Mouse (Mus musculus): ENCODE results near the gene Alg10b. TPM values are rescaled to one million over a fixed set of nuclear protein-coding genes. Genes with fewer than 3 reads are reported as not detected.
"Not testable (repeated sequence)": the region's sequence is repeated elsewhere in the genome, so short reads cannot be mapped to it uniquely, and the experiment has no call there.

The Alg10b gene
- 44.4 and 46.2 TPM in 2 replicates for polyA plus RNA-seq (2016; fragmentation: Nextera tagmentation; extraction: Ambion mirVana)

DNA sequence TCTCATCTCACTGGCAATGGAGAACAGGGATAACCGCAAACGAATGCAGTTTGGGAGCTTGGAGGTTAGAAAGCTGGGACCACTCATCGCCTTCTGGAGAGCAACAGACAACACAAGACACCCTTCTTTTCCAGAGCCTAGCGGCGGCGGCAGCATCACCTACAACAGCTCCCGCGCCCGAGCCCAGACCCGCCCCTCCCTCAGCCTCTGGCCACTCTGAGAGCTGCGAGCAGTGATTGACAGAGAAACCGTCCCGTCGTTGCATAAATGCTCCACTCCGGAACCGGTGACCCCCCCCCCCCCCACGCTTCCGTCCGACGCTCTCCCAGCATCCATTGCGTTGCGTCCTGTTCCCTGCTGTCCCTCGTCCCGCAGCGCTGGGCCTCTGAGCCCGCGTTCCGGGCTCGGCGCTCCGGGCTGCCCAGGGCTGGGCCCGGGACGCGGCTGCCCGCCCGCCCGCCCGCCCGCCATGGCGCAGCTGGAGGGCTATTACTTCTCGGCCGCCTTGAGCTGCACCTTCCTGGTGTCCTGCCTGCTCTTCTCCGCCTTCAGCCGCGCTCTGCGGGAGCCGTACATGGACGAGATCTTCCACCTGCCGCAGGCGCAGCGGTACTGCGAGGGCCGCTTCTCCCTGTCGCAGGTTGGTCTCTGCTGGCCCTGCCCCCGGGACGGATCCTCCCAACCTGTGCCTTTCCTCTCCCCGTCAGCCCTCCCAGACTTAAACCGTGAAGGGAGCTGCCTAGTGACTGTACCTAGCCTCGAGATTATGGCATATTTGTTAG lies at the start of gene Alg10b:
Gene Alg10b, plus strand, starts transcription at position 343 of the 782 bp plus-strand sequence.
- peaks cover 28% of the 10 kb centered on the region for H3K36me3 ChIP-seq
- H3K27me3 ChIP-seq = no peaks in the 10 kb centered on the region
- under 1% methylated on average over 48 of the region's 59 CpGs for WGBS
- no peaks in the 10 kb centered on the region for H3K9me3 ChIP-seq
- peak within 1 kb of the TSS; percentile 86 for H3K27ac ChIP-seq
- peaks cover 8% of the 10 kb centered on the region; the same call in 1 of the 2 replicates for H3K4me1 ChIP-seq (replicated peaks)
- peak within 1 kb of the TSS; percentile 88 for H3K9ac ChIP-seq (replicated peaks)
- ATAC-seq (ENCODE audit: insufficient number of reproducible peaks, insufficient read depth, low FRiP score, low TSS enrichment, low read depth) = peak; percentile 100
- H3K4me3 ChIP-seq (replicated peaks) = peak within 1 kb of the TSS; percentile 82
- peak within 1 kb of the TSS; percentile 71 for H3K4me2 ChIP-seq

DNA sequence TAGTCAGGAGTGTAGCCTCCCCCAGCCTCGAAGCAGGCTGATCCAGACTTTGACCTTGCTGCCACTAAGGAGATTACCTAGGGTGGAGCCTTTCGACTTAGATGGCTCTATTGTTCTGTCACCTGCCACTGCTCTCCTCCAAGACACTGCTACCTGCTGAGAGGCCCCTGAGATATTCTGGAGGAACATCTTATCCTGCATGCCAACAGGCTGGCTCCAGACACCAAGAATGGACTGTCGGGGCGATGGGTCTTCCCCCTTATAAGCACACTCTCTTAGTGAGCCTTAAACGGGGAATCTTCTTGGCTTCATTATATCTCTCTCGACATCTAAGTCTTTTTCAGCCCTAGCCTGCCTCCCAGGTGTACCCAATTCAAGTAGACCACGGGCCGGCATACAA lies 41.0 kb upstream of the Alg10b start:
- WGBS = 71% methylated on average over 8 of the region's 8 CpGs
- H3K4me1 ChIP-seq (replicated peaks); H3K36me3 ChIP-seq; H3K4me3 ChIP-seq (replicated peaks); H3K27me3 ChIP-seq; H3K27ac ChIP-seq; H3K9ac ChIP-seq (replicated peaks); H3K4me2 ChIP-seq; H3K9me3 ChIP-seq; ATAC-seq (ENCODE audit: insufficient number of reproducible peaks, insufficient read depth, low FRiP score, low TSS enrichment, low read depth): not testable (repeated sequence)

DNA sequence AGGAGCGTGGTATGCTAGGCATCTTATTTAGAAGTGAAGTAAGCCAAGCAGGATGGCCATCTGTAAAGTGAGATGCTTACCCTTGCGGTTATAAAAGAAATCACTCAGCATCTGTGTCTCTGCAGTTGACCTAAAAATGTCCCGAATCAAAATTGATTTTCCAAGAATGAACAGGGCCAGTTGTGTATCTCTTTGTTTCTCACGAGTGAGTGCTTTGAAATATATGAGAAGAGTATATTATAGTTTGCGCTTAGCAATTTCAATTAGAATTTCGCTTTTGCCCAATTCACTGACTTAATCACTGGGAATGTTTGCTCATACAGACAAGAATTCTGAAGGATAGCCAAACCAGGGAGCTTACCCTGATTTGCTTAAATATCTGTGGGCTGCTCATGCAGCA lies 40.6 kb upstream of the Alg10b start:
- Histone ChIP-seq H3K4me1 (replicated peaks) (no peaks in the 10 kb centered on the region), H3K36me3 (no peaks in the 10 kb centered on the region), H3K4me2 (no peak overlapping the region), H3K4me3 (replicated peaks) (no peak overlapping the region), H3K9ac (replicated peaks) (no peak overlapping the region), H3K27ac (no peak overlapping the region), H3K9me3 (no peaks in the 10 kb centered on the region), H3K27me3 (no peaks in the 10 kb centered on the region)
- ATAC-seq (ENCODE audit: insufficient number of reproducible peaks, insufficient read depth, low FRiP score, low TSS enrichment, low read depth) = no peak
- WGBS = 91% methylated on average over 6 of the region's 6 CpGs

DNA sequence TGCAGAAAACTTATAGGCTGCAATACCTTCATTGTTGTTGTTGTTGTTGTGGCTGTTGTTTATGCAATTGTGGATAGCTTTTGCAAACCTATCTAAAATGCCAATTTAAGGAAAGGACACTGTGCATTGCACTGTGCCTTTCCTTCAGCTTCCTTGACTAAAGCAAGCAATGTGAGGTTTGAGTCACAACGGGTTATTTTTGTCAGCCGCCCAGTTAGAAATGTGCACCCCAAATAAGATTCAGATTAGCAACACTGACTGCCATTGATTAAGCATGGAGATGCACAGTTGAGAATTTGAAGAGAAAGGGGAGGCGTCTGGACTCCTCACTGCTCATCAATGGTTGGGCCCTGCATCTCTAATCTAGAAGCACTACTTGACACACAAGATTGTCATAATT lies 39.4 kb upstream of the Alg10b start:
- 91% methylated on average over 3 of the region's 3 CpGs for WGBS
- no peaks in the 10 kb centered on the region for H3K4me1 ChIP-seq (replicated peaks)
- ATAC-seq (ENCODE audit: insufficient number of reproducible peaks, insufficient read depth, low FRiP score, low TSS enrichment, low read depth) = no peak

DNA sequence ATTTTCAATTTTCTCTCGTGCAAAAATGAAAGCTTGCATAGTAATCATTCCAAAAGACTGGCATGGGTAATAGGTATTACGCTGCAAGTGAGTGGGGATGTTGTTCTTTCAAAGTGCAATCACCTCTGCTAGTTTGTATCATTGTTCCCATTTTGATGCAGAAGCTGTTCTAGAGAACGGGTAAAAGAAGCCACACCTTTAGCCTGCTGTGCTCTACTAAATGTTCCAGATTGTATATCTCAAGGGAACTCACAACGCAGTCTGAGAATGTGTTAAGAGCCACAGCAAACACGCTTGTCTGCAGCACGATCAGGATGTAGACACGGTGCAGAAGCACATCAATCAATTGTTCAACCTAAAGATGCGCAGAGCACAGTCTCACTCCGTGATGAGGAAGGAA lies 34.6 kb upstream of the Alg10b start:
- Histone ChIP-seq H3K27ac (no peak overlapping the region), H3K27me3 (no peaks in the 10 kb centered on the region), H3K4me2 (no peak overlapping the region), H3K4me1 (replicated peaks) (no peaks in the 10 kb centered on the region), H3K36me3 (no peaks in the 10 kb centered on the region), H3K9me3 (no peaks in the 10 kb centered on the region), H3K4me3 (replicated peaks) (no peak overlapping the region), H3K9ac (replicated peaks) (no peak overlapping the region)
- no peak for ATAC-seq (ENCODE audit: insufficient number of reproducible peaks, insufficient read depth, low FRiP score, low TSS enrichment, low read depth)
- 87% methylated on average over 9 of the region's 9 CpGs for WGBS

More for the DNA sequence above, 39.4 kb upstream of the Alg10b start:
- H3K9me3 ChIP-seq = no peaks in the 10 kb centered on the region
- no peak overlapping the region for H3K4me3 ChIP-seq (replicated peaks)
- H3K27ac ChIP-seq = no peak overlapping the region
- H3K4me2 ChIP-seq = no peak overlapping the region
- H3K36me3 ChIP-seq = no peaks in the 10 kb centered on the region
- no peak overlapping the region for H3K9ac ChIP-seq (replicated peaks)
- H3K27me3 ChIP-seq = no peaks in the 10 kb centered on the region

DNA sequence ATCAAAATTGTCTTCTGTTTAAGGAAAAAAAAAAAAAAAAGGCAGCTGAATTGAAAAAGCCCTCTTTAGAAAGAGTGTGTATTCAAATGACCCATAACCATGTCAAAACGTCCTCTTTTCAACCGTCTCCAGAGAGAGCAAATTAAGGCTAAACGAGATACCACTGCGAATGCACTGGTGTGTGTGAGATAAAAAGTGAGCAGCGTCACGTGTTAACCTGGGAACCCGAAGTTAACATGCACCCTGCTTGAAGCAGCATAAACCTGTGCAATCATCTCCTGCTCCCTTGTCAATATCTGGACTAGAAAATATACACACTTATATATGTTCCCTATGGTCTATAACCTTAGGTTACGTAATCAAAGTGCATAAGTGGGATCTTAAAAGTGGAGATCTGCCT lies 10.2 kb upstream of the Alg10b start:
- H3K36me3 ChIP-seq = no peaks in the 10 kb centered on the region
- no peak overlapping the region for H3K27ac ChIP-seq
- no peaks in the 10 kb centered on the region for H3K9me3 ChIP-seq
- no peak overlapping the region for H3K9ac ChIP-seq (replicated peaks)
- H3K4me3 ChIP-seq (replicated peaks) = no peak overlapping the region
- H3K27me3 ChIP-seq = no peaks in the 10 kb centered on the region
- ATAC-seq (ENCODE audit: insufficient number of reproducible peaks, insufficient read depth, low FRiP score, low TSS enrichment, low read depth) = no peak
- no peak overlapping the region for H3K4me2 ChIP-seq
- H3K4me1 ChIP-seq (replicated peaks) = no peaks in the 10 kb centered on the region
- 87% methylated on average over 8 of the region's 8 CpGs for WGBS

DNA sequence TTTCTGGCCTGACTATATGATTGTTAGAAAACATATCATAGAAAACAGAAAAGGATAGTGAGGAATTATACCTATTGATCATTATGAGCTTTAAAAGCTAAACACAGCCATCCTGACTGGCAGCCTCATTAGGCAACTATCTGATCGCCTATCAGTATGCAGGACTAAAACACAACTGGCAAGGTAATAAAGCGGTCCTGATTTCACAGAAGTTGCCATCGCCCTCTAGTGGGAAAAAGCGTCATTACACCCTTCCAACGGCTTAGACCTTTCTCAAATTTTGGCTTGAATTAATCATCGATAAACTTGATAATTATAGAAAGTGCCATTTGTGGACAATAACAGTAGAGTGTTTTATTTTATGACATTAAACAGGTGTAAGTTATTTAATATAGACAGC lies 9.2 kb upstream of the Alg10b start:
- Histone ChIP-seq H3K27ac (no peak overlapping the region), H3K27me3 (no peaks in the 10 kb centered on the region), H3K9me3 (no peaks in the 10 kb centered on the region), H3K36me3 (no peaks in the 10 kb centered on the region), H3K4me1 (replicated peaks) (no peaks in the 10 kb centered on the region), H3K9ac (replicated peaks) (no peak overlapping the region), H3K4me2 (no peak overlapping the region), H3K4me3 (replicated peaks) (no peak overlapping the region)
- WGBS = 20% methylated on average over 6 of the region's 6 CpGs
- no peak for ATAC-seq (ENCODE audit: insufficient number of reproducible peaks, insufficient read depth, low FRiP score, low TSS enrichment, low read depth)

DNA sequence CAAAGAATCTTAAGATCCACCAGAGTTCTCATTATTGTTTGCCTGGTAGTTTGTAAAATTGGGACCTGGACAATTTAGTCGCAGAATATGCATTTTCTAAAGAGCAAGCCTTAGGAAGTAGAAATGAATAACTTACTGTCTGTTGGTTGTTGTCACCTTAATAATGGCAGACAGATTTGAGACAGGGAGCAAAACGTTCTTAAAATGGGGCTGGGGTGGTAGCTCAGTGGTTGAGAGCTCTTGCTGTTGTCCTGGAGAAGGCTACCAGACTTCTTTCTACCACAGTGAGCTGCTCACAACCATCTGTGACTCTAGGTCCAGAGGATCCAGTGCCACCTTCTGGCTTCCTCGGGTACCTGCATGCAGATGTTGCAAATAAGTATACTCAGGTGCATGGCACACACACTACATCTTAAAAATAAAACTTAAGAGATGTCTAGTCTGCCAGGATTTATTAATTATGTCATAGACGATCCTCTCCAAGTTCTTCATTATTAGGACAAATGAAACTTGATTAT lies 1.0 kb downstream of the Alg10b start:
- H3K9ac ChIP-seq (replicated peaks) = no peak overlapping the region
- no peak for ATAC-seq (ENCODE audit: insufficient number of reproducible peaks, insufficient read depth, low FRiP score, low TSS enrichment, low read depth)
- peak overlapping the region; percentile 82 for H3K4me3 ChIP-seq (replicated peaks)
- no peaks in the 10 kb centered on the region for H3K9me3 ChIP-seq
- WGBS = 67% methylated on average over 4 of the region's 4 CpGs
- peaks cover 8% of the 10 kb centered on the region; the same call in 1 of the 2 replicates for H3K4me1 ChIP-seq (replicated peaks)
- no peak overlapping the region for H3K27ac ChIP-seq
- no peaks in the 10 kb centered on the region for H3K27me3 ChIP-seq
- H3K36me3 ChIP-seq = peaks cover 37% of the 10 kb centered on the region
- H3K4me2 ChIP-seq = peak overlapping the region; percentile 71

DNA sequence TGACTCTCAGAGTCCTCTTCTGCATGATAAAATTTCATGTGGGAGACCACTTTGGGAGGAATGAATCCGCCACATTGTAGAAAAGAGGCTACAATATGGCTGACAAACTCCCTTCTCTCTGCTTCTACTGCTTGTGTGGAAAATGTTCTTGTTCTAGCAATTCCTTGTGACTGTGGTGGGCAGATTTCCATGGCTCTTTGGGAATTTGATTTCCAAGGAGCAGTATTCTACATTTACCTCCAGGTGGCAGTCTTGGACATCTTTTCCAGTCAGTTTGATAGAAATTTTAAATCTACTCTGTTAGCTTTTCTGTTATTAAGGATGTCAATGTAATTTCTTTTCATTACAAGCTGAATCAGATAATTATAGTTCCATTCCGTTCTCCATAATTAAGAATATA lies 13.5 kb downstream of the Alg10b start:
- no peaks in the 10 kb centered on the region for H3K4me1 ChIP-seq (replicated peaks)
- no peak overlapping the region for H3K27ac ChIP-seq
- H3K36me3 ChIP-seq = peaks cover 16% of the 10 kb centered on the region
- 37% methylated on average over 2 of the region's 2 CpGs for WGBS
- H3K27me3 ChIP-seq = no peaks in the 10 kb centered on the region
- ATAC-seq (ENCODE audit: insufficient number of reproducible peaks, insufficient read depth, low FRiP score, low TSS enrichment, low read depth) = no peak
- H3K9me3 ChIP-seq = no peaks in the 10 kb centered on the region
- H3K4me2 ChIP-seq = no peak overlapping the region
- no peak overlapping the region for H3K4me3 ChIP-seq (replicated peaks)
- no peak overlapping the region for H3K9ac ChIP-seq (replicated peaks)

DNA sequence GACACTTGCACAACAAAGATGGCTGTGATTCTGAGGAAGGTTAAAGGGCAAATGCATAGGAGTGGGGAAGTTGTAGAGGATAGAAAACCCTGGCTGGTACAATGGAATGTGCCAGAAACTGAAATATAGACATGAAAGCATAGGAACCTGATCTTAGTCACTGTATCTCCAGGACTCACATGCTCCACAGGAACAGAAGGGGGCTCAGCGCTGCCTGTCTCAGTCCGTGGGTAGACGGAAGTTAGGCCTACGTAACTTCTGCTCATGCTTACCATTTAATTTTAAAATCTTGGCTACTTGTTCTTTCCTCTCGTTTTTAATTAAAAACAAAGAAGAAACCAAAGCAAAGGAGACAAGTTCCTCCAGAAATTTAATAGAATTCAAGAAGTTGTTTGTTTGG lies 20.0 kb downstream of the Alg10b start:
- no peaks in the 10 kb centered on the region for H3K4me1 ChIP-seq (replicated peaks)
- H3K4me3 ChIP-seq (replicated peaks) = no peak overlapping the region
- WGBS = 80% methylated on average over 5 of the region's 5 CpGs
- no peak overlapping the region for H3K27ac ChIP-seq
- no peaks in the 10 kb centered on the region for H3K36me3 ChIP-seq
- no peak overlapping the region for H3K4me2 ChIP-seq
- no peak overlapping the region for H3K9ac ChIP-seq (replicated peaks)
- H3K27me3 ChIP-seq = no peaks in the 10 kb centered on the region
- H3K9me3 ChIP-seq = no peaks in the 10 kb centered on the region
- ATAC-seq (ENCODE audit: insufficient number of reproducible peaks, insufficient read depth, low FRiP score, low TSS enrichment, low read depth) = no peak

DNA sequence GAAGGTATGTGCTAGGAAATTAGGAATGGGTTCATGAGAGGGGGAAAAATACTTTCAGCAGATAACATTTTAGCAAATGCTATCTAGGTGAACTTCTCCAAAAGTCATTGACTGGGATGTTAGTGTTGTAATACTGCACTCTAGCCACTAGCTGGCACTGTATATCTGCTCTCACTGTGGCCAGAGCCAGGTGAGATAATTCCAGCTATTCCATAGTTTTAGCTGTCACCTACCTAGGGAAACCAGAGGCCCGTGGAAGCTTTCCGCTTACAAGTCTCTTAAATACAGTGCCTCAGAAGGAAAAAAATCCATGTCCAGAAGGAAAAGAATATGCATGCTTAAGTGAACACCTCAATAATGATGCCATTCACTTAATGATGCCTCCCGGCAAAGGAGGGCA lies 25.6 kb downstream of the Alg10b start:
- no peak overlapping the region for H3K27ac ChIP-seq
- no peaks in the 10 kb centered on the region for H3K4me1 ChIP-seq (replicated peaks)
- no peaks in the 10 kb centered on the region for H3K36me3 ChIP-seq
- H3K4me3 ChIP-seq (replicated peaks) = no peak overlapping the region
- H3K9ac ChIP-seq (replicated peaks) = no peak overlapping the region
- peak; percentile 52; the same call in 1 of the 2 replicates for ATAC-seq (ENCODE audit: insufficient number of reproducible peaks, insufficient read depth, low FRiP score, low TSS enrichment, low read depth)
- no peaks in the 10 kb centered on the region for H3K9me3 ChIP-seq
- H3K4me2 ChIP-seq = no peak overlapping the region
- H3K27me3 ChIP-seq = no peaks in the 10 kb centered on the region
- 40% methylated on average over 3 of the region's 3 CpGs for WGBS

DNA sequence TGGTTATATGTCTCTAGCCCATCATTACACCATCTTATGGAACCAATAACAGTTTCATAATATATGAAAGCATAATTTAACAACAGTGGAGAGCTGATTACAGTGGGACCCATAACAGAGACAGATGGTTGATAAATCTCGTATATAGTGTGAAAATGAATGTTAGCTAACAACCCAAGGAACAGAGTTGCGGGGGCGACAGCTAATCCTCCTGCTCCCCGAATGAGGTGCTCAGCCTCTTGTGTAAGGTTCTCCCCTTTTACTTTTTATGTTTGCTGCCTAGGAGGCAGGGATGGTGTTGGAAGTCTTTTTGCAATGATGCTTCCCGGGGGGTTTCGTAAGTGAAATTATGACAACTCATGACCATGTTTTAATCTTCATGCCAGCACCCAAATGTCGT lies 58.8 kb downstream of the Alg10b start:
- H3K4me1 ChIP-seq (replicated peaks) = no peaks in the 10 kb centered on the region
- H3K27me3 ChIP-seq = no peaks in the 10 kb centered on the region
- no peak overlapping the region for H3K4me3 ChIP-seq (replicated peaks)
- no peaks in the 10 kb centered on the region for H3K9me3 ChIP-seq
- no peak overlapping the region for H3K4me2 ChIP-seq
- no peak for ATAC-seq (ENCODE audit: insufficient number of reproducible peaks, insufficient read depth, low FRiP score, low TSS enrichment, low read depth)
- 89% methylated on average over 7 of the region's 7 CpGs for WGBS
- H3K27ac ChIP-seq = no peak overlapping the region
- no peaks in the 10 kb centered on the region for H3K36me3 ChIP-seq
- H3K9ac ChIP-seq (replicated peaks) = no peak overlapping the region

All from limb, embryonic 12.5 days (tissue).